Mouse (Mus musculus) activated CD4-positive, CD25-positive, alpha-beta regulatory T cell (primary cell): ENCODE results near the gene Olfr998. TPM values are rescaled to one million over a fixed set of nuclear protein-coding genes. Genes with fewer than 3 reads are reported as not detected.

Experiments used
- polyA plus RNA-seq, 2 experiments: library from polyadenylated mRNA; unstranded; fragments of 100-300 nt; shearing (Covaris generic); gene quantifications; one replicate each; pipeline ENCODE4 v1.2.1; 2017

Olfr998 gene
- not detected for polyA plus RNA-seq

DNA sequence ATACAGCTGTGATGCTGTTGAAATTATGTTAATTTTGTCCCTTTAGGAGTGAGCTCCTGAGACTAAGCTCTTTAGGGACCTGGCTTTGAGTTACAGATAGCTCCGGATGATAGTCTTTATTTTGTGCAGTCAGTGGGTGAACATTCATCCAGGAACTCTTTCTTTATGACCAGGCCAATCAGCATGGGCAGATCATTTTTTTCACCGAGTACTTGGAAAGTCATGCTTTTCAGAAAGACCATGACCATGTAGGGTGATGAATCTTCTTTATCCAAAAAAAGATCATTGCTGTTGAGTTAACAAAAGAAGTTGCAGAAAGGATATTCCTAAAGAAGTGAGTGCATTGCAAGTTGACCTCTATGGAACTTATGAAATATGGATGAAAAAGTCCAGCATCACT, at the start of gene Olfr998:
Olfr998 (plus strand) TSS at position 301 of the 400 bp plus-strand sequence.

DNA sequence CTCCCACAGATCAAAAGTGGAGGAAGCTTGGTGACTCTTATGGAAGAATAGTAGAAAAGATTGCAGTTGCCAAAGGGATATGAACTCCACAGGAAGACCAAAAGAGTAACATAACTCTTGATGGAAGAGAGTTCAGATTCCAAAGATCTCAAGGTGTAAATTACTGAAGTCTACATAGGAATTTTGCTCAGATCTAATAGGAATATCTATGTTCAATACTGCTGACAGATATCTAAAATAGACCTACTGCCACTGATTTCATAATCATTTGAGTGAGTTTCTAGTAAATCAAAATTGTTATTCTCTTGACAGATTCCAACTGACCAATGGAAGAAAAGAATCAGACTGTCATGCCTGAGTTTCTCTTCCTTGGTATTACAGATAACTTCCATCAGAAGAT, 9.8 kb upstream of the Olfr998 start, which contains the start of gene Olfr996:
Olfr996 (plus strand) TSS at position 301 of the 400 bp plus-strand sequence.

DNA sequence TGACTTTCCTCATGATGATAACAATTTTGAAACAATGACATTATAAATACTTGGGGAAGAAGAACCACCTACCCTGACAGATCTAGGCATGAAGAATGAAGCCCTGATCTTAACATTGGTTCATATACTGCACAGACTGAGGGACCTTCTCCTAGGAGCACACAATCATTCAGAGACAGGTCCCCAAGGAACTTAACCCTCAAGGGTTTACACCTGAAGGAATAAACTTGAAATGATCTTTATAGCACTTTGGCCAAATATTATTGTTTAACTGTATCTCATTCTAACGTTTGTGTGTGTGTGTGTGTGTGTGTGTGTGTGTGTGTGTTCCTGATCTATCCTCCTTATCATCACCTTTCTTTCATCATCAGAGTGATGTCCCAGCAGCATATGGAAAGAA, 23.1 kb downstream of the Olfr998 start, which contains the start of gene Olfr1000:
Olfr1000 (minus strand) TSS at position 101 of the 400 bp plus-strand sequence.

Other genes starting within 250 kb of the Olfr998 start
- gene Olfr987, start 249.6 kb upstream of the Olfr998 start, polyA plus RNA-seq = under 1 TPM in 1 of 2 experiments, not detected in 1; 0.47 TPM
- gene Olfr988, start 225.7 kb upstream of the Olfr998 start, polyA plus RNA-seq = not detected
- not detected for gene Olfr992, start 179.5 kb upstream of the Olfr998 start, polyA plus RNA-seq
- not detected for gene Olfr993, start 174.1 kb upstream of the Olfr998 start, polyA plus RNA-seq
- under 1 TPM in 1 of 2 experiments, not detected in 1; 0.39 TPM for gene Olfr994, start 152.5 kb upstream of the Olfr998 start, polyA plus RNA-seq
- gene Olfr995, start 145.3 kb upstream of the Olfr998 start, polyA plus RNA-seq = under 1 TPM in 1 of 2 experiments, not detected in 1; 0.34 TPM
- gene 4833423E24Rik, start 69.9 kb upstream of the Olfr998 start, polyA plus RNA-seq = not detected
- not detected for gene Olfr996, start 9.7 kb upstream of the Olfr998 start, polyA plus RNA-seq
- gene Olfr1000, start 23.0 kb downstream of the Olfr998 start, polyA plus RNA-seq = not detected
- gene Olfr1002, start 61.8 kb downstream of the Olfr998 start, polyA plus RNA-seq = not detected
- not detected for gene Olfr154, start 75.5 kb downstream of the Olfr998 start, polyA plus RNA-seq
- gene Olfr1006, start 89.8 kb downstream of the Olfr998 start, polyA plus RNA-seq = under 1 TPM in 1 of 2 experiments, not detected in 1; 0.22 TPM
- not detected for gene Olfr1008, start 100.5 kb downstream of the Olfr998 start, polyA plus RNA-seq
- not detected for gene Olfr1009, start 126.5 kb downstream of the Olfr998 start, polyA plus RNA-seq
- gene Olfr1012, start 173.8 kb downstream of the Olfr998 start, polyA plus RNA-seq = not detected
- not detected for gene Olfr1013, start 178.2 kb downstream of the Olfr998 start, polyA plus RNA-seq
- gene Olfr1014, start 183.8 kb downstream of the Olfr998 start, polyA plus RNA-seq = not detected
- under 1 TPM in 1 of 2 experiments, not detected in 1; 0.07 TPM for gene Olfr1015, start 193.1 kb downstream of the Olfr998 start, polyA plus RNA-seq
- gene Olfr1016, start 213.6 kb downstream of the Olfr998 start, polyA plus RNA-seq = not detected
- gene Olfr1018, start 229.5 kb downstream of the Olfr998 start, polyA plus RNA-seq = under 1 TPM in 1 of 2 experiments, not detected in 1; 0.50 TPM